Mouse (Mus musculus) forebrain, embryonic 11.5 days (tissue): Measurements from ENCODE around the gene Tfr2. TPM values are rescaled to one million over a fixed set of nuclear protein-coding genes. Genes with fewer than 3 reads are reported as not detected.

Experiments
- ATAC-seq: fragments of 200-750 bp; cut with Nextera tagmentation; replicated peaks from 2 replicates; pipeline ENCODE4 v1.8.0; 2017; ENCODE audit warnings: moderate TSS enrichment; ENCODE audit not compliant: low FRiP score
- DNase-seq: peaks from one replicate; pipeline ENCODE4 v3.0.0-alpha.2; 2017; ENCODE audit warnings: low spot score
- H3K27ac ChIP-seq: fragments of 300-500 bp; sonication (generic); 2 replicates; pipeline ENCODE4 v1.5.1; 2014; ENCODE audit warnings: low read depth, low read length
- H3K27me3 ChIP-seq: fragments of 300-500 bp; sonication (generic); 2 replicates; pipeline ENCODE4 v1.6.1; 2014; ENCODE audit warnings: mild to moderate bottlenecking, low read length, mixed read lengths; ENCODE audit not compliant: control insufficient read depth, insufficient read depth
- H3K36me3 ChIP-seq: fragments of 300-500 bp; sonication (generic); 2 replicates; pipeline ENCODE4 v1.6.1; 2014; ENCODE audit warnings: mild to moderate bottlenecking, low read length, moderate library complexity, mixed read lengths; ENCODE audit not compliant: control insufficient read depth, insufficient read depth
- H3K4me1 ChIP-seq: fragments of 300-500 bp; sonication (generic); replicated peaks from 2 replicates; pipeline ENCODE4 v1.6.1; 2014; ENCODE audit warnings: low read length, mixed read lengths; ENCODE audit not compliant: control insufficient read depth, insufficient read depth
- H3K4me2 ChIP-seq: fragments of 300-500 bp; sonication (generic); 2 replicates; pipeline ENCODE4 v1.6.1; 2014; ENCODE audit warnings: low read depth, mild to moderate bottlenecking, low read length, moderate library complexity, mixed read lengths; ENCODE audit not compliant: severe bottlenecking
- H3K4me3 ChIP-seq: fragments of 300-500 bp; sonication (generic); 2 replicates; pipeline ENCODE4 v1.5.1; 2014; ENCODE audit warnings: low read depth, low read length
- H3K9ac ChIP-seq: fragments of 300-500 bp; sonication (generic); 2 replicates; pipeline ENCODE4 v1.6.1; 2014; ENCODE audit warnings: low read length
- H3K9me3 ChIP-seq: fragments of 300-500 bp; sonication (generic); 2 replicates; pipeline ENCODE4 v1.6.1; 2016; ENCODE audit warnings: low read length, mixed read lengths; ENCODE audit not compliant: control insufficient read depth
- WGBS: fragments of 180-500 bp; shearing (Covaris S2); extraction: QIAGEN DNeasy Blood & Tissue Kit; methylation state at CpG from one replicate; pipeline ENCODE4 v1.1.7; 2014; 5-methylcytosine and 5-hydroxymethylcytosine counted together
- polyA plus RNA-seq: library from polyadenylated mRNA; unstranded; fragments of >200 nt; fragmentation: Nextera tagmentation; extraction: Ambion mirVana; gene quantifications from 2 replicates; pipeline ENCODE4 v1.2.1, GENCODE M21; 2014

The Tfr2 gene
- polyA plus RNA-seq, 1 experiment from 2014 or later = 1.2 TPM

DNA sequence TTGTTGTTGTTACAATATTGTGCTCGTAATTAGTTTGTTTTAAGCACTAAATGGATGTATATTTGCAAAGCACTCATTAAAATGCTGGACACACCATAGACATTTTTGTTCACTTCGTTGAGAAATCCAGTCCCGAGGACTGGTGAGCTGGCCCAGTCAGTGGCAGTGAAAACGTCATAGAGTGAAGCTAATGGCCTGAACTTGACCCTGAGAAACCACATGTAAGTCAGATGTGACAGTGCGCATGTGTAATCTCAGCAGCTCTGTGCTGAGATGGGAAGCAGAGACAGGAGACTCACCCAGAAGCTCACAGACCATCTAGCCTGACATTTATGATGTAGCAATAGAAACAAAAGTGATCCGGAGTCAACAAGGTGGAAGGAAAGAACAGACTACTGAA, 24.7 kb upstream of the Tfr2 start:
- Histone ChIP-seq H3K27me3 (no peaks in the 10 kb centered on the region), H3K9me3 (no peaks in the 10 kb centered on the region), H3K9ac (no peak overlapping the region), H3K36me3 (no peaks in the 10 kb centered on the region), H3K27ac (no peak overlapping the region), H3K4me2 (no peak overlapping the region), H3K4me3 (no peak overlapping the region), H3K4me1 (no peaks in the 10 kb centered on the region)
- ATAC-seq (no peak), DNase-seq (peak; percentile 16)
- 71% methylated on average over 6 of the region's 6 CpGs for WGBS

DNA sequence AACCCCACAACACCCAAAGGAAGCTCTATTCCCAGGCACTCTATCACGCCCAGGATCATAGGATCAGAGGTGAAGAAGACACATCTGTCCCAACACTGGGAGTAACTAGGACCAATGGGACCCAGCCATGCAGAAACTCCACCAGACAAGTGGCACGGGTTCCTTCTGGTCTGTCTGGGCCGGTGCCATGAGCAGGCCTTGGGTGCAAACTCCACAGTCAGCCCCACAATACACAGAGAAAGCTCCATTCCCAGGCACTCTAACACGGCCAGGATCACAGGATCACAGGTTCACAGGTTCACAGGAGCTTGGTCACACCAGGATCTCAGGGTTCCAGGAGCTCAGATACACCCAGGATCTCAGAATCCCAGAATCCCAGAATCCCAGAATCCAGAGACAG, 24.0 kb upstream of the Tfr2 start:
- H3K4me2 ChIP-seq = no peak overlapping the region
- no peaks in the 10 kb centered on the region for H3K36me3 ChIP-seq
- H3K27ac ChIP-seq = no peak overlapping the region
- DNase-seq (peak; percentile 24), ATAC-seq (no peak)
- H3K9me3 ChIP-seq = no peaks in the 10 kb centered on the region
- H3K4me3 ChIP-seq = no peak overlapping the region
- H3K27me3 ChIP-seq = no peaks in the 10 kb centered on the region
- H3K9ac ChIP-seq = no peak overlapping the region
- H3K4me1 ChIP-seq = no peaks in the 10 kb centered on the region
- 77% methylated on average over 4 of the region's 4 CpGs for WGBS

DNA sequence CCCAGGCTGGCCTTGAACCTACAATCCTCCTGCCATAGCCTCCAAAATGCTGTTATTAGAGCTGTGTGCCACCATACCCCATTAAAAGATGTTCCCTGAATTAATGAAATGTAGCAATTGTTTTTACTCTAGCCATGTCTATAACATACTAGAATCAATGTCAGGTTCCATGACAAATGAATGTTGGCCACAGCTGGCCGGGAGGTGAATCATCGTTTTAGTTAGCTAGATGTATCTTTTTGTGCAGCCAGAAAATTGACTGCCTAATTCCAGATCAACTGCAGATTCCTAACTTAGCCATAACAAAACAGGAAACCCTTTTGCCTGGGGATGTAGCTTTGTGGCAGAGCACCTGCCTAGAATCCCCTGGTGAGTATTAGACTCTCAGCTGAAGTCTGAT, 19.8 kb upstream of the Tfr2 start:
- H3K36me3 ChIP-seq = no peaks in the 10 kb centered on the region
- no peak overlapping the region for H3K4me2 ChIP-seq
- no peak overlapping the region for H3K9ac ChIP-seq
- DNase-seq (peak; percentile 24), ATAC-seq (no peak)
- H3K27ac ChIP-seq = no peak overlapping the region
- H3K4me3 ChIP-seq = no peak overlapping the region
- no peaks in the 10 kb centered on the region for H3K9me3 ChIP-seq
- H3K4me1 ChIP-seq = peaks cover 8% of the 10 kb centered on the region; the same call in 1 of the 2 replicates
- WGBS = 89% methylated on average over 2 of the region's 2 CpGs
- no peaks in the 10 kb centered on the region for H3K27me3 ChIP-seq

- Histone ChIP-seq H3K4me3 (no peak overlapping the region), H3K27ac (no peak overlapping the region), H3K9ac (no peak overlapping the region), H3K27me3 (no peaks in the 10 kb centered on the region), H3K4me1 (peaks cover 8% of the 10 kb centered on the region; the same call in 1 of the 2 replicates), H3K9me3 (no peaks in the 10 kb centered on the region), H3K4me2 (no peak overlapping the region), H3K36me3 (no peaks in the 10 kb centered on the region)
- peak; percentile 44 for DNase-seq
- WGBS = 77% methylated on average over 5 of the region's 5 CpGs
- no peak for ATAC-seq
Observed at GRCm38 (mm10) chr5:137551119-137551518, 18.5 kb upstream of the Tfr2 start.

- no peaks in the 10 kb centered on the region for H3K36me3 ChIP-seq
- peak overlapping the region; percentile 29; the same call in 1 of the 2 replicates for H3K9ac ChIP-seq
- H3K27ac ChIP-seq = no peak overlapping the region
- DNase-seq = no peak
- H3K4me2 ChIP-seq = peak overlapping the region; percentile 45
- WGBS = 27% methylated on average over 6 of the region's 6 CpGs
- no peak for ATAC-seq
- H3K27me3 ChIP-seq = no peaks in the 10 kb centered on the region
- H3K9me3 ChIP-seq = no peaks in the 10 kb centered on the region
- H3K4me1 ChIP-seq = peaks cover 8% of the 10 kb centered on the region; the same call in 1 of the 2 replicates
- peak overlapping the region; percentile 36 for H3K4me3 ChIP-seq
Observed at GRCm38 (mm10) chr5:137553000-137553399, 16.6 kb upstream of the Tfr2 start.

- DNase-seq (peak; percentile 91), ATAC-seq (peak; percentile 85)
- H3K9me3 ChIP-seq = no peaks in the 10 kb centered on the region
- H3K27me3 ChIP-seq = no peaks in the 10 kb centered on the region
- H3K9ac ChIP-seq = peak within 1 kb of the TSS; percentile 29
- H3K4me2 ChIP-seq = peak within 1 kb of the TSS; percentile 45
- no peak within 1 kb of the TSS for H3K27ac ChIP-seq
- H3K4me1 ChIP-seq = peaks cover 8% of the 10 kb centered on the region; the same call in 1 of the 2 replicates
- under 1% methylated on average over 36 of the region's 37 CpGs for WGBS
- H3K36me3 ChIP-seq = no peaks in the 10 kb centered on the region
- peak within 1 kb of the TSS; percentile 36 for H3K4me3 ChIP-seq
Observed at GRCm38 (mm10) chr5:137553411-137553837, 16.2 kb upstream of the Tfr2 start, which contains the start of gene Actl6b. Gene Actl6b (plus strand): TSS chr5:137553517.

DNA sequence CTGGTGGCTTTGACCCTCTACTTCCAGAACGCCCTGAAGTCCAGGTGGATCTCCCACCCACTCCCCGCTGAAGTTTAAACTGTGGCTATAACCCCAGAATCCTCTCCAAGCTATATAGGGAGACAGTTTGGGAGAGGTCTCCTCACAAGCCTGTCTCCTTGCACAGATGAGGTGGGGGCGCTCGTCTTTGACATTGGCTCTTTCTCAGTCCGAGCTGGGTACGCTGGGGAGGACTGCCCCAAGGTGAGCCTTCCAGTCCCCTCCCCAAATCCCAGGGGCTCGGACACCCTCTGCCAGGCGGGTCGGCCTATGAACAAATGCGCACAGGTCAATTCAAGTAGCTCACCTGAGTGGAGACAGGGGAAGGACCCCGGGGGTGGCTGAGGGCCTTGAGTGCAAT, 15.7 kb upstream of the Tfr2 start:
- H3K4me2 ChIP-seq = peak overlapping the region; percentile 45
- WGBS = 54% methylated on average over 11 of the region's 11 CpGs
- ATAC-seq = no peak
- no peaks in the 10 kb centered on the region for H3K27me3 ChIP-seq
- H3K4me3 ChIP-seq = peak overlapping the region; percentile 36
- peak overlapping the region; percentile 29 for H3K9ac ChIP-seq
- H3K27ac ChIP-seq = no peak overlapping the region
- no peaks in the 10 kb centered on the region for H3K36me3 ChIP-seq
- peaks cover 8% of the 10 kb centered on the region; the same call in 1 of the 2 replicates for H3K4me1 ChIP-seq
- DNase-seq = peak; percentile 44
- no peaks in the 10 kb centered on the region for H3K9me3 ChIP-seq

DNA sequence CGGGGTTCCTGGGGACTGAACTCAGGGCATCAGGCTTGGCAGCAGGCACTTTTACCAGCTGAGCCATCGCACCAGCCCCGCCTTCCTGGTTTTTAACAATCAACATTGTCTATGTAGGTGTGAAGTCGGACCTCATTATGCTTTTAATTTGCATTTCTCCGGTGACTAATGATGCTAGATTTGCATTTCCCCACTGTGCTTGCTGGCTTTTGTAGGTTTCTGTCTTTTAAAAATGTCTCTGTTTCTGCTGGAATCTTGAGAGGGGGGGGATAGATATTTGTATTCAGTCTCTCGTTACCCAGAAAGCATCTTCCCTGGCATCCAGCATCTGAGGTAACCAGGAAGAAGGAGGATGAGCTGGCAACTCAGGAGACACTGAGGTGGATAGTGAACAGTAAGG, 8.1 kb upstream of the Tfr2 start:
- no peaks in the 10 kb centered on the region for H3K27me3 ChIP-seq
- H3K4me1 ChIP-seq = no peaks in the 10 kb centered on the region
- no peaks in the 10 kb centered on the region for H3K36me3 ChIP-seq
- H3K9ac ChIP-seq = no peak overlapping the region
- no peak overlapping the region for H3K27ac ChIP-seq
- H3K4me3 ChIP-seq = no peak overlapping the region
- H3K9me3 ChIP-seq = no peaks in the 10 kb centered on the region
- H3K4me2 ChIP-seq = no peak overlapping the region
- no peak for DNase-seq
- no peak for ATAC-seq
- WGBS = 64% methylated on average over 6 of the region's 6 CpGs

DNA sequence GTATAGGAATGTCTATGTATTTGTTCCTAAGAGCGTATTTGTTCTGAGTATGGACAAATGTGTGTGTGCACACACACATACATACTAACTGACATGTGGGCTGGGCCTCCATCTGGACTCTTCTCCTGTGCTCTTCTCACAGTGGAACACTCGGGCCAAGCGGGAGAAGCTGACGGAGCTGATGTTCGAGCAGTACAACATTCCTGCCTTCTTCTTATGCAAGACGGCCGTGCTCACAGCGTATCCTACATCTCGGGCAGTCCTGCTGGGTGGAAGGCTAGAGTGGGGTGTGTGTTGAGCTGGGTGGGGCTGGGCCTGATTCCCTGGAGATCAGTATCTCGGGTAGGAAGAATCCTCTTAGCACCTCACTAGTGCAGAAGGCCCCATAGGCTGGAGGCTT, 6.7 kb upstream of the Tfr2 start:
- Histone ChIP-seq H3K36me3 (no peaks in the 10 kb centered on the region), H3K27ac (no peak overlapping the region), H3K9me3 (no peaks in the 10 kb centered on the region), H3K4me3 (no peak overlapping the region), H3K4me2 (no peak overlapping the region), H3K27me3 (no peaks in the 10 kb centered on the region), H3K9ac (no peak overlapping the region), H3K4me1 (no peaks in the 10 kb centered on the region)
- DNase-seq = peak; percentile 48
- WGBS = 79% methylated on average over 10 of the region's 10 CpGs
- ATAC-seq = no peak
